Mouse (Mus musculus) forebrain, embryonic 11.5 days (tissue): Measurements from ENCODE around the gene Chn2. TPM values are rescaled to one million over a fixed set of nuclear protein-coding genes. Genes with fewer than 3 reads are reported as not detected.
"Not testable (repeated sequence)": the region's sequence is repeated elsewhere in the genome, so short reads cannot be mapped to it uniquely, and the experiment has no call there.

Experiments used
- ATAC-seq: fragments of 200-750 bp; cut with Nextera tagmentation; replicated peaks from 2 replicates; pipeline ENCODE4 v1.8.0; 2017; ENCODE audit warnings: moderate TSS enrichment; ENCODE audit not compliant: low FRiP score
- DNase-seq: peaks from one replicate; pipeline ENCODE4 v3.0.0-alpha.2; 2017; ENCODE audit warnings: low spot score
- H3K27ac ChIP-seq: fragments of 300-500 bp; sonication (generic); 2 replicates; pipeline ENCODE4 v1.5.1; 2014; ENCODE audit warnings: low read depth, low read length
- H3K27me3 ChIP-seq: fragments of 300-500 bp; sonication (generic); 2 replicates; pipeline ENCODE4 v1.6.1; 2014; ENCODE audit warnings: mild to moderate bottlenecking, low read length, mixed read lengths; ENCODE audit not compliant: control insufficient read depth, insufficient read depth
- H3K36me3 ChIP-seq: fragments of 300-500 bp; sonication (generic); 2 replicates; pipeline ENCODE4 v1.6.1; 2014; ENCODE audit warnings: mild to moderate bottlenecking, low read length, moderate library complexity, mixed read lengths; ENCODE audit not compliant: control insufficient read depth, insufficient read depth
- H3K4me1 ChIP-seq: fragments of 300-500 bp; sonication (generic); replicated peaks from 2 replicates; pipeline ENCODE4 v1.6.1; 2014; ENCODE audit warnings: low read length, mixed read lengths; ENCODE audit not compliant: control insufficient read depth, insufficient read depth
- H3K4me2 ChIP-seq: fragments of 300-500 bp; sonication (generic); 2 replicates; pipeline ENCODE4 v1.6.1; 2014; ENCODE audit warnings: low read depth, mild to moderate bottlenecking, low read length, moderate library complexity, mixed read lengths; ENCODE audit not compliant: severe bottlenecking
- H3K4me3 ChIP-seq: fragments of 300-500 bp; sonication (generic); 2 replicates; pipeline ENCODE4 v1.5.1; 2014; ENCODE audit warnings: low read depth, low read length
- H3K9ac ChIP-seq: fragments of 300-500 bp; sonication (generic); 2 replicates; pipeline ENCODE4 v1.6.1; 2014; ENCODE audit warnings: low read length
- H3K9me3 ChIP-seq: fragments of 300-500 bp; sonication (generic); 2 replicates; pipeline ENCODE4 v1.6.1; 2016; ENCODE audit warnings: low read length, mixed read lengths; ENCODE audit not compliant: control insufficient read depth
- WGBS: fragments of 180-500 bp; shearing (Covaris S2); extraction: QIAGEN DNeasy Blood & Tissue Kit; methylation state at CpG from one replicate; pipeline ENCODE4 v1.1.7; 2014; 5-methylcytosine and 5-hydroxymethylcytosine counted together
- polyA plus RNA-seq: library from polyadenylated mRNA; unstranded; fragments of >200 nt; fragmentation: Nextera tagmentation; extraction: Ambion mirVana; gene quantifications from 2 replicates; pipeline ENCODE4 v1.2.1, GENCODE M21; 2014

Chn2 gene
- polyA plus RNA-seq, 1 experiment from 2014 or later, result 20.3 TPM

GRCm38 (mm10) chr6:54175473-54176215 lies 136.3 kb downstream of the Chn2 start:
- H3K9me3 ChIP-seq, result no peaks in the 10 kb centered on the region
- ATAC-seq (no peak), DNase-seq (no peak)
- no peaks in the 10 kb centered on the region for H3K4me1 ChIP-seq
- H3K4me2 ChIP-seq, result no peak overlapping the region
- no peaks in the 10 kb centered on the region for H3K36me3 ChIP-seq
- 86% methylated on average over 8 of the region's 8 CpGs for WGBS
- no peak overlapping the region for H3K27ac ChIP-seq
- no peak overlapping the region for H3K9ac ChIP-seq
- no peak overlapping the region for H3K4me3 ChIP-seq
- H3K27me3 ChIP-seq, result no peaks in the 10 kb centered on the region

DNA sequence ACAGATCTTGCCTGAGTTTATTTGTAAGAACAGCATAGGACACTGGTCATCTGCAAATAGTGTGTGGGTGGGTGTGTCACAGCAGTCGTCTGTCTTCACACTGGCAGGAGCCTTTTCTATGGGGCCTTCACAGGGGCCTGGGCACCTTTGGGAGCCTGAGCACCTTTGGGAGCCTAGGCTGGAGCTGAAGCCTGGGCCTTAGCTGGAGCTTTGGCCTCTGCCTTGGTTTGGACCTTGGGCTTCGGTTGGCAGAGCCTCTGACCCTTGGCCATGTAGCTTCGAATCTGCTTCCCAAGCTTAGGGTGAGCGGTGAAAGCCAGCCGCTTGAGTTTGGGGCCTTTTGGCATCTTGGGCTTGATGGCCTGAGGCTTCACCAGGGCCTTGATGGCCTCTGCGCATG lies 137.7 kb downstream of the Chn2 start:
- H3K27ac ChIP-seq, H3K9ac ChIP-seq, H3K36me3 ChIP-seq, H3K4me2 ChIP-seq, H3K27me3 ChIP-seq, ATAC-seq, H3K9me3 ChIP-seq, H3K4me3 ChIP-seq, H3K4me1 ChIP-seq, DNase-seq: not testable (repeated sequence)
- 95% methylated on average over 6 of the region's 6 CpGs for WGBS

- ATAC-seq (no peak), DNase-seq (no peak)
- H3K4me2 ChIP-seq, result no peak overlapping the region
- H3K36me3 ChIP-seq, result no peaks in the 10 kb centered on the region
- no peak overlapping the region for H3K9ac ChIP-seq
- H3K27ac ChIP-seq, result no peak overlapping the region
- WGBS, result 87% methylated on average over 1 of the region's 1 CpGs
- no peaks in the 10 kb centered on the region for H3K27me3 ChIP-seq
- no peak overlapping the region for H3K4me3 ChIP-seq
- no peaks in the 10 kb centered on the region for H3K4me1 ChIP-seq
- no peaks in the 10 kb centered on the region for H3K9me3 ChIP-seq
Observed at GRCm38 (mm10) chr6:54179056-54179873, 139.9 kb downstream of the Chn2 start.

GRCm38 (mm10) chr6:54179874-54180212 lies 140.5 kb downstream of the Chn2 start:
- WGBS, result 92% methylated on average over 6 of the region's 6 CpGs
- no peak for DNase-seq
- ATAC-seq, result no peak
- H3K4me3 ChIP-seq, result no peak overlapping the region
- H3K27me3 ChIP-seq, result no peaks in the 10 kb centered on the region
- no peaks in the 10 kb centered on the region for H3K36me3 ChIP-seq
- no peak overlapping the region for H3K4me2 ChIP-seq
- no peaks in the 10 kb centered on the region for H3K4me1 ChIP-seq
- H3K9ac ChIP-seq, result no peak overlapping the region
- no peak overlapping the region for H3K27ac ChIP-seq
- H3K9me3 ChIP-seq, result no peaks in the 10 kb centered on the region

- ATAC-seq (no peak), DNase-seq (no peak)
- Histone ChIP-seq H3K27ac (no peak overlapping the region), H3K27me3 (no peaks in the 10 kb centered on the region), H3K36me3 (no peaks in the 10 kb centered on the region), H3K9me3 (no peaks in the 10 kb centered on the region), H3K9ac (no peak overlapping the region), H3K4me3 (no peak overlapping the region), H3K4me2 (no peak overlapping the region), H3K4me1 (no peaks in the 10 kb centered on the region)
- WGBS, result 68% methylated on average over 14 of the region's 14 CpGs
Observed at GRCm38 (mm10) chr6:54183825-54184578, 144.6 kb downstream of the Chn2 start.

- Histone ChIP-seq H3K36me3 (no peaks in the 10 kb centered on the region), H3K4me2 (no peak overlapping the region), H3K4me3 (no peak overlapping the region), H3K27me3 (no peaks in the 10 kb centered on the region), H3K4me1 (no peaks in the 10 kb centered on the region), H3K9ac (no peak overlapping the region), H3K9me3 (no peaks in the 10 kb centered on the region), H3K27ac (no peak overlapping the region)
- no peak for ATAC-seq
- no peak for DNase-seq
- WGBS, result 65% methylated on average over 7 of the region's 7 CpGs
Observed at GRCm38 (mm10) chr6:54193631-54194305, 154.4 kb downstream of the Chn2 start.

DNA sequence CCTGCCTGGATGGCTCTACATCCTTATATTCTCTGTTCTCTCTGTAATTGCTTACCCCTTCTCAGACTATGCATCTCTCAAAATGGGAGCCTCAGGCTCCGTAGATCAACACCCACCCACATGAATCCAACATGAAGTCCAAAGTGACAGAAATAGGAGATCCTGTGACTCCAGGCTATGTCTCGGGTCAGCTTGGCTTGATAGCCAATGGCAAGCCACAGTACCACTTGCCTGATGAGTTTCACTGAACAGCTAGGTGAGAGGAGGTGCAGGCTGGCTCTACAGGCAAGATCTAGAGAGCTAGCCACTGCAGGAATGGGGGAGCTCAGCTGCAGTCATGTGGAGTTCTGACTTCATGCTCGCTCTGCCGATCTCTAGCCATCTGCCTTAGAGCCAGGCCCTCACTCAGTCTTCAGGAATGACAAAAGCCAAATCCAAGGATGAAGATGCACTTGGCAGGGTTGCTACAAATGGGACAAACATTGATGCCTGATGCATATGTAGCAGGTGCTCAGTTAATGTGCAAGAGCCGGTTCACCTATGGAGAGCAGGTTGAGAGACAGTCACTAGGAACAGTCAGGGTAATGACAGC lies 158.6 kb downstream of the Chn2 start:
- Histone ChIP-seq H3K4me3 (no peak overlapping the region), H3K9me3 (no peaks in the 10 kb centered on the region), H3K36me3 (no peaks in the 10 kb centered on the region), H3K27ac (no peak overlapping the region), H3K4me2 (no peak overlapping the region), H3K4me1 (peaks cover 6% of the 10 kb centered on the region; the same call in 1 of the 2 replicates), H3K27me3 (no peaks in the 10 kb centered on the region), H3K9ac (no peak overlapping the region)
- 87% methylated on average over 5 of the region's 5 CpGs for WGBS
- DNase-seq (no peak), ATAC-seq (no peak)

GRCm38 (mm10) chr6:54199516-54199915 lies 160.2 kb downstream of the Chn2 start:
- H3K27me3 ChIP-seq, result no peaks in the 10 kb centered on the region
- ATAC-seq (no peak), DNase-seq (no peak)
- no peak overlapping the region for H3K27ac ChIP-seq
- no peak overlapping the region for H3K4me3 ChIP-seq
- 49% methylated on average over 4 of the region's 4 CpGs for WGBS
- H3K9me3 ChIP-seq, result no peaks in the 10 kb centered on the region
- no peaks in the 10 kb centered on the region for H3K36me3 ChIP-seq
- H3K9ac ChIP-seq, result no peak overlapping the region
- peaks cover 6% of the 10 kb centered on the region; the same call in 1 of the 2 replicates for H3K4me1 ChIP-seq
- H3K4me2 ChIP-seq, result no peak overlapping the region
